Mouse (Mus musculus): ENCODE data around the gene Taf12. TPM values are rescaled to one million over a fixed set of nuclear protein-coding genes. Genes with fewer than 3 reads are reported as not detected.
A peak's percentile ranks its signal among the peaks of the same experiment; 100 is the strongest.
"Not testable (repeated sequence)": the region's sequence is repeated elsewhere in the genome, so short reads cannot be mapped to it uniquely, and the experiment has no call there.

Gene Taf12
- polyA plus RNA-seq, 1 experiment from 2014 or later = 40.3 TPM

DNA sequence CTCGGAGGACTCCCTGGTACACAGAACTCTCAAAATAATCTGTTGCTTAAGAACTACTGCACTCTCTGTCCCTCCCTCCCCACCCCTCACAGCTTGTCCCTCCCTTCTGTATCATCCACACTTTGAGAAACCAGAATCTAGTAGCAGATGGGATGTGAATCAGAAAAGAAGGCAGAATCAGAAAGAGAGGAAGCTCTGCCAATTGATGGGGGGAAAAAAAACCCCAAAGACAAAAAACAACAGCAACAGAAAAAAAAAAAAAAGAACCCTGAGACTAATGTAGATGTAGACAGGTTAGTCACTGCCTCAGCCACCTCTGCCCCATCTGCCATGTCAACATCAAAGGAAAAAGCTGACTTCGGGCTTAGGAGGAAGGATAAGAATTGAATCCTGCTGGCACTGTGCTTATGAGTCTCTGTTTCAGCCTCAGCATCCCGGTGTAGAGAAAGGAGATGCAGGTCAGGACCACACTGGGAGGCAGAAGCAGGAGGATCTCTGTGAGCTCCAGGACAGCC is 7.3 kb upstream of the Taf12 start:
- no peak overlapping the region for H3K4me2 ChIP-seq (ENCODE audit: low read length)
- peaks cover 8% of the 10 kb centered on the region; the same call in 1 of the 2 replicates for H3K4me1 ChIP-seq (ENCODE audit: control insufficient read depth, insufficient read depth, low read depth, low read length)
- WGBS = 75% methylated on average over 3 of the region's 3 CpGs
- H3K36me3 ChIP-seq (ENCODE audit: control insufficient read depth, insufficient read depth, low read length) = no peaks in the 10 kb centered on the region
- H3K9me3 ChIP-seq (ENCODE audit: control insufficient read depth, low read length) = no peaks in the 10 kb centered on the region
- H3K4me3 ChIP-seq (ENCODE audit: low read length) = no peak overlapping the region
- no peak for ATAC-seq
- H3K9ac ChIP-seq (ENCODE audit: low read depth, low read length) = no peak overlapping the region
- no peak overlapping the region for H3K27ac ChIP-seq (ENCODE audit: low read depth, low read length)
- no peaks in the 10 kb centered on the region for H3K27me3 ChIP-seq (replicated peaks; ENCODE audit: control insufficient read depth, insufficient read depth, low read length)

DNA sequence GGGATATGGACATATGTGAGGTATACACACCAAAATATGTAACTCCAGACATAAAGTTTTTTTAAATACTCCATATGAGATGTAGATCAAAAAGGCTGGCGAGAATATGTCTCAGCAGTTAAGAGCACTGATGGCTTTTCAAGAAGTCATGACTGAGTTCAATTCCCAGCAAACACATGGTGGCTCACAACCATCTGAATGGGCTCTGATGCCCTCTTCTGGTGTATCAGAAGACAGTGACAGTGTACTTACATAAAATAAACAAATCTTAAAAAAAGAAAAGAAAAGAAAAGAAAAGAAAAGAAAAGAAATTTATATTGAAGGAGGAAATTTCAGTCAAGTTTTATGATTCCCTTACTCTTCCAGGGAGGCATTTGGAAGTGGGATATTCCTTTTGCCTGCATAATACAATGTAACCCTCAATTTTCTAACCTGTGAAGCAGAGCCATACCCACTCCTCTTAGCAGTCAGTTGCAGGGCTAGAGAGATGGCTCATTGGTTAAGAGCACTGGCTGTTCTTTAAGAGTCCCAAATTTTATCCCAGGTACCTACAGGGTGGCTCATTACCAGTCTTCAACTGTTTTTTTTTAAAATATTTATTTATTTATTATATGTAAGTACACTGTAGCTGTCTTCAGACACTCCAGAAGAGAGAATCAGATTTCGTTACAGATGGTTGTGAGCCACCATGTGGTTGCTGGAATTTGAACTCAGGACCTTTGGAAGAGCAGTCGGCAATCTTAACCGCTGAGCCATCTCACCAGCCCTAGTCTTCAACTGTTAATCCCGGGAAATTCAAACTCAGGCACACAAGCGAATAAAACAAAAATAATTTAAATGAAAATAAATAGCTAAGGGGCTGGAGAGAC is 5.1 kb upstream of the Taf12 start:
- Histone ChIP-seq H3K4me3 (ENCODE audit: low read length) (no peak overlapping the region), H3K4me1 (ENCODE audit: control insufficient read depth, insufficient read depth, low read depth, low read length) (peaks cover 8% of the 10 kb centered on the region), H3K27me3 (replicated peaks; ENCODE audit: control insufficient read depth, insufficient read depth, low read length) (no peaks in the 10 kb centered on the region), H3K27ac (ENCODE audit: low read depth, low read length) (peak overlapping the region; percentile 95), H3K9me3 (ENCODE audit: control insufficient read depth, low read length) (no peaks in the 10 kb centered on the region), H3K36me3 (ENCODE audit: control insufficient read depth, insufficient read depth, low read length) (no peaks in the 10 kb centered on the region), H3K4me2 (ENCODE audit: low read length) (peak overlapping the region; percentile 73; the same call in 1 of the 2 replicates), H3K9ac (ENCODE audit: low read depth, low read length) (no peak overlapping the region)
- no peak for ATAC-seq
- 11% methylated on average over 6 of the region's 6 CpGs for WGBS

DNA sequence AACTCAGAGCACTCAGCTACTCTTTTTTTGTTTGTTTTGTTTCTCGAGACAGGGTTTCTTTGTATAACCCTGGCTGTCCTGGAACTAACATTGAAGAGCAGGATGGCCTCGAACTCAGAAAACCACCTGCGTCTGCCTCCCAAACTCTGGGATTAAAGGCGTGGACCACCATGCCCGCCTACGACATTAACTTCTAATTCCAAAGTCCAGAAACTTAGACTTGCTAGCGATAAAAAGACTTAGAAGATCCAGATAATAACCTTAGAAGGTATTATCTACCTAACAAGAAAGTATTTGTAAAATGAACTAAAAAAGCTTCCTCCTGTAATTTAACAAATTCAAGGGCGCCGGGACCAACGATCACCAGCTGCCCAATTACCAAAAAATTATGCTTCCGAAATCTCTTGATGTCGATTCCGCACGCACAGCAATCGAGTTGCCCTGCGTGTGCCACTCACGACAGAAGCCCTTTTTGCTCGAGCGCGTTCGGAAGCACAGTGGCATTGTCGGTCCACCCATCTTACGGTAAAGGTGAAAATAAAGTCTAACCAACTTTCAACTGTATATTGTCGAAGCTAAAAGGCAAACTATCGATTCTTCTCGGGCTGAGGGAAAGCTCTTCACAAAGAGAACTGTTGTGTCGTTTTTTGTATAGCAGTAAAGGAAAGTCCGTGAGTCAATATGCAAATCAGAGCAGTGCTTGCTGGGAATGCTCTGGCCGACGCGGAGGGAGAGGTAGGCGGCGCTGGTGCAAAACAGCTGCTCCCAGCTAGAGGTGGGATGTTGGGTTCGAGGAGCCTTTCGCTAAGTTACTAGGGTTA is 4.2 kb upstream of the Taf12 start:
- H3K27me3 ChIP-seq (replicated peaks; ENCODE audit: control insufficient read depth, insufficient read depth, low read length) = no peaks in the 10 kb centered on the region
- H3K4me1 ChIP-seq (ENCODE audit: control insufficient read depth, insufficient read depth, low read depth, low read length) = peaks cover 8% of the 10 kb centered on the region
- H3K4me3 ChIP-seq (ENCODE audit: low read length) = peak overlapping the region; percentile 37
- peak overlapping the region; percentile 95 for H3K27ac ChIP-seq (ENCODE audit: low read depth, low read length)
- no peaks in the 10 kb centered on the region for H3K36me3 ChIP-seq (ENCODE audit: control insufficient read depth, insufficient read depth, low read length)
- peak overlapping the region; percentile 62 for H3K9ac ChIP-seq (ENCODE audit: low read depth, low read length)
- peak; percentile 77 for ATAC-seq
- peak overlapping the region; percentile 73 for H3K4me2 ChIP-seq (ENCODE audit: low read length)
- no peaks in the 10 kb centered on the region for H3K9me3 ChIP-seq (ENCODE audit: control insufficient read depth, low read length)
- WGBS = under 1% methylated on average over 35 of the region's 35 CpGs

DNA sequence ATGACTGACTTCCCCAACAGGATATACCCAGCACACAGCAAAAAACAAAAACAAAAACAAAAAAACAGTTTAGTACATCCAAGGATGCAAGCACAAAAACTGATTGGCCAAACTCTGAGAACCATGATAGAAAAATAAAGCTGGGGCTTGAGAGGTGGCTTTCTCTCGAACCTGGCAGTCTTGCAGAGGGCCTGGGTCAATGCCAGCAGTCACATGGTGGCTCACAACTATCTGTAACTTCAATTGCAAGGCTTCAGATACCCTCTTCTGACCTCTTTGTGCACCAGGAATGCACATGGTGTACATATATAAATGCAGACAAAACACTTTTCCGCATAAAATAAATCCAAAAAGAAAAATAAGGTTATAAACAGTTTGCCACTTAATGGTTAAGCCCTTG is 1.0 kb upstream of the Taf12 start:
- WGBS = 62% methylated on average over 2 of the region's 2 CpGs
- ATAC-seq = no peak
- H3K4me1 ChIP-seq (ENCODE audit: control insufficient read depth, insufficient read depth, low read depth, low read length) = peaks cover 16% of the 10 kb centered on the region
- no peaks in the 10 kb centered on the region for H3K36me3 ChIP-seq (ENCODE audit: control insufficient read depth, insufficient read depth, low read length)
- H3K27ac ChIP-seq (ENCODE audit: low read depth, low read length) = no peak overlapping the region
- peak overlapping the region; percentile 83 for H3K4me2 ChIP-seq (ENCODE audit: low read length)
- H3K4me3 ChIP-seq (ENCODE audit: low read length) = peak overlapping the region; percentile 59
- no peaks in the 10 kb centered on the region for H3K27me3 ChIP-seq (replicated peaks; ENCODE audit: control insufficient read depth, insufficient read depth, low read length)
- no peaks in the 10 kb centered on the region for H3K9me3 ChIP-seq (ENCODE audit: control insufficient read depth, low read length)
- peak overlapping the region; percentile 77 for H3K9ac ChIP-seq (ENCODE audit: low read depth, low read length)

DNA sequence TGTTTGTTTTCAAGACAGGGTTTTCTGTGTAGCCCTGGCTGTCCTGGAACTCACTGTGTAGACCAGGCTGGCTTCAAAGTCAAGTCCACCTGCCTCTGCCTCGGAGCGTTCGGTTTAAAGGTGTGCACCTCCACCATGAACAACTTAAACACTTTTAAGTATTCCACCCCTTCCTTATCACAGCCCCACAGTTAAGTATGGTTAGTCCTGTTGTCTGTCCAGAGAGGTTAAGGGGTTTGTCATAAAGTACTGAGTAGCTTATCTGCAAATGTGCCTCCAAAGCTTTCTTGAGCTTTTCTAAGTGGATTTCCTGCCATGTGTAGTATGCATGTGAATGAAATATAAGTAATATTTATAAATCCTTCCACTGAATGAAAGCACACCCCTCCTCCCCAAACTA is 1.8 kb downstream of the Taf12 start:
- 91% methylated on average over 3 of the region's 3 CpGs for WGBS
- H3K27me3 ChIP-seq (replicated peaks; ENCODE audit: control insufficient read depth, insufficient read depth, low read length) = no peaks in the 10 kb centered on the region

DNA sequence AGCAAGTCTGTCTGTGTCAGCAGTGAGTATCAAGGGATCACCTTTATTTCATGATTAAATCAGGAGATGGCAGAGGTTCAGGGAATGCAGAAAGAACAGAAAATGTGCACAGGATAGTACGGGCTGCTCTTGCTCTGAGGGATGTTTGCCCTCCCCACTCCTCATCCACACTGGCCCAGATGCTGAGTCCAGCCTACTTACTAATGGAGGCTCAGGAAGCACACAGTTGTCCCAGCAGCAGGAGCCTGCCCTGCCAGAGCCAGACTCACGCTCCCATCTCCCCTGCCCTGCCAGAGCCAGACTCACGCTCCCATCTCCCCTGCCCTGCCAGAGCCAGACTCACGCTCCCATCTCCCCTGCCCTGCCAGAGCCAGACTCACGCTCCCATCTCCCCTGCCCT is 14.7 kb downstream of the Taf12 start:
- peaks cover 28% of the 10 kb centered on the region for H3K36me3 ChIP-seq (ENCODE audit: control insufficient read depth, insufficient read depth, low read length)

More for the DNA sequence above, 1.8 kb downstream of the Taf12 start:
- ATAC-seq = no peak
- no peak overlapping the region for H3K4me3 ChIP-seq (ENCODE audit: low read length)
- H3K27ac ChIP-seq (ENCODE audit: low read depth, low read length) = no peak overlapping the region
- H3K9ac ChIP-seq (ENCODE audit: low read depth, low read length) = no peak overlapping the region
- no peaks in the 10 kb centered on the region for H3K9me3 ChIP-seq (ENCODE audit: control insufficient read depth, low read length)
- H3K36me3 ChIP-seq (ENCODE audit: control insufficient read depth, insufficient read depth, low read length) = no peaks in the 10 kb centered on the region
- H3K4me2 ChIP-seq (ENCODE audit: low read length) = no peak overlapping the region
- peaks cover 12% of the 10 kb centered on the region for H3K4me1 ChIP-seq (ENCODE audit: control insufficient read depth, insufficient read depth, low read depth, low read length)

DNA sequence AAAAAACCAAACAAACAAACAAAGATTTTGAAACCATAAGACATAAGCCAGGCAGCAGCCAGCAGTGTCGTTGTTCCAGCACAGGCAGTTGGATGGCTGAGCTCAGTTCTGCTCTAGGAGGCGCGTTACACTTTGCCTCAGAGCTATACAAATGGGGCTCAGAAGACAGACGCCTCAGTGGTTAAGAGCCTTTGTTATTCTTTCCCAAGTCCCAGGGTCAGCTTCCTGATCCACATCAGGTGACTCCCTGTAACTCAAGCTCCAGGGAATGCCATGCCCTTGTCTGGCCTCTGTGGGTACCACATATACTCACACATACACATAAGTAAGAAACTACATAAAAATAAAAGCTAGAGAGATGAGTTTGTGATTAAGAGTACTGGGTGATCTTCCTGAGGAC is 16.9 kb downstream of the Taf12 start:
- no peak overlapping the region for H3K27ac ChIP-seq (ENCODE audit: low read depth, low read length)
- H3K9me3 ChIP-seq (ENCODE audit: control insufficient read depth, low read length) = no peaks in the 10 kb centered on the region
- H3K9ac ChIP-seq (ENCODE audit: low read depth, low read length) = no peak overlapping the region
- H3K4me2 ChIP-seq (ENCODE audit: low read length) = no peak overlapping the region
- no peaks in the 10 kb centered on the region for H3K4me1 ChIP-seq (ENCODE audit: control insufficient read depth, insufficient read depth, low read depth, low read length)
- no peaks in the 10 kb centered on the region for H3K27me3 ChIP-seq (replicated peaks; ENCODE audit: control insufficient read depth, insufficient read depth, low read length)
- peaks cover 16% of the 10 kb centered on the region for H3K36me3 ChIP-seq (ENCODE audit: control insufficient read depth, insufficient read depth, low read length)
- H3K4me3 ChIP-seq (ENCODE audit: low read length) = no peak overlapping the region
- ATAC-seq = no peak
- WGBS = 90% methylated on average over 4 of the region's 4 CpGs

More for the DNA sequence above, 14.7 kb downstream of the Taf12 start:
- H3K4me1 ChIP-seq (ENCODE audit: control insufficient read depth, insufficient read depth, low read depth, low read length); H3K27me3 ChIP-seq (replicated peaks; ENCODE audit: control insufficient read depth, insufficient read depth, low read length); H3K4me2 ChIP-seq (ENCODE audit: low read length); H3K9ac ChIP-seq (ENCODE audit: low read depth, low read length); H3K27ac ChIP-seq (ENCODE audit: low read depth, low read length); ATAC-seq; H3K9me3 ChIP-seq (ENCODE audit: control insufficient read depth, low read length); H3K4me3 ChIP-seq (ENCODE audit: low read length): not testable (repeated sequence)
- WGBS = 81% methylated on average over 2 of the region's 5 CpGs

DNA sequence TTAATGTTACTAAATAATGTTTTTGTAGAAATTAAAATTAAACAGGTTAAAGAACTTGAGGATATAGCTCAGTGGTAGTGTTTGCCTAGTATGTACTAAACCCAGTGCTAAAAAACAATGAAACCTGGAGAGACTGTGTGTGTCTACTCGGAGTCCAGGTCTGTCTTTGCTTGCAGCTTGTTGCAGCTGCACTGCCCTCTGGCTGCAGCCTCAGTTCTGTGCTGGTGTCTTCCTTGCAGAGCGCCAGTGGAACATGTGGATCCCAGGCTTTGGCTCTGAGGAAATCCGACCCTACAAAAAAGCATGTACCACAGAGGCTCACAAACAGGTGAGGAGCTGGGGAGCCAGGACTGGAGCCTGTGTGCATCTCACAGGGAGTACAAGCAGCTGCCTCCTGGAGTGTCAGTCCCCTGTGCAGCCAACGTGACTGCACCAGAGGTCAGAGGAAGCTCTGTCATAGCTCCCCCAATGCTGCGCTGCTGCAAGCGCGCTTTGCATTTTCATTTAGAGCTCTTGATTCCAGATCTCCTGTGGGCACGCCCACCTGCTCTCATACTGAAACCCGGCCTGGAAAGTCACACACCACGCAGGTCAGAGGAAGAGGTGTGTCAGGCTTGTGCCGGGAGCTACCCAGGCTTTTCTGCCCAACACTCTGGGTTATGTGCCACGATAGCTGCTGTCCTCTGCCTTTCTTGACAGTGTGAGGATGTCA is 17.6 kb downstream of the Taf12 start:
- H3K4me1 ChIP-seq (ENCODE audit: control insufficient read depth, insufficient read depth, low read depth, low read length) = no peaks in the 10 kb centered on the region
- no peak overlapping the region for H3K4me2 ChIP-seq (ENCODE audit: low read length)
- no peak overlapping the region for H3K9ac ChIP-seq (ENCODE audit: low read depth, low read length)
- H3K27ac ChIP-seq (ENCODE audit: low read depth, low read length) = no peak overlapping the region
- H3K4me3 ChIP-seq (ENCODE audit: low read length) = no peak overlapping the region
- H3K9me3 ChIP-seq (ENCODE audit: control insufficient read depth, low read length) = no peaks in the 10 kb centered on the region
- 78% methylated on average over 12 of the region's 12 CpGs for WGBS
- ATAC-seq = no peak
- H3K27me3 ChIP-seq (replicated peaks; ENCODE audit: control insufficient read depth, insufficient read depth, low read length) = no peaks in the 10 kb centered on the region
- peaks cover 12% of the 10 kb centered on the region for H3K36me3 ChIP-seq (ENCODE audit: control insufficient read depth, insufficient read depth, low read length)
